Mouse (Mus musculus) lung, adult 2 months (tissue): ENCODE measurements around the gene Gse1.
"Not testable (repeated sequence)": the region's sequence is repeated elsewhere in the genome, so short reads cannot be mapped to it uniquely, and the experiment has no call there.

Experiments used
- CTCF ChIP-seq: fragments of 200-500 bp; IDR thresholded peaks from 2 replicates; pipeline ENCODE4 v1.5.1; 2011; ENCODE audit warnings: mild to moderate bottlenecking, low read length, control low read depth; ENCODE audit not compliant: insufficient read depth
- POLR2A ChIP-seq: fragments of 200-500 bp; IDR thresholded peaks from 2 replicates; pipeline ENCODE4 v1.6.1; 2011; ENCODE audit warnings: low read depth, mild to moderate bottlenecking, control low read depth, low read length, borderline replicate concordance; ENCODE audit errors: extremely low read depth

DNA sequence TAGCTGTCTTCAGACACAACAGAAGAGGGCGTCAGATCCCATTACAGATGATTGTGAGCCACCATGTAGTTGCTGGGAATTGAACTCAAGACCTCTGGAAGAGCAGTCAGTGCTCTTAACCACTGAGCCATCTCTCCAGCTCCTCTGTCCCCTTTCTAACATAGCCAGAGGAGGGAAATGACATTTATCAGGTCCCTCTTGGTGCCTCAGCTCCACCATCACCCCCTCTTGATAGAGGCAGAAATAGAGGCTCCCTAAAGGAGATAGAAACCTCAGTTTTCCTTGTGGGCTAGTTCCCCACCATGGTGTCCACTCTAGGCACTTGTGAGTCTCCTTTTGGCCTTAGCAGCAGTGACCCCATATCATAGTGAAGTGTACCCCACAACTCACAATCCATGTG, 139.9 kb downstream of the Gse1 start:
- not testable (repeated sequence) for TF ChIP-seq CTCF, POLR2A
